Mouse (Mus musculus) cortical plate, adult 2 months (tissue): Measurements from ENCODE around the gene Cmas.

Experiments used
- CTCF ChIP-seq: fragments of 200-500 bp; IDR thresholded peaks from 2 replicates; pipeline ENCODE4 v1.5.1; 2011; ENCODE audit warnings: mild to moderate bottlenecking, control low read depth, low read length; ENCODE audit not compliant: insufficient read depth; ENCODE audit errors: extremely low read depth
- POLR2A ChIP-seq: fragments of 200-500 bp; IDR thresholded peaks from 2 replicates; pipeline ENCODE4 v1.6.1; 2011; ENCODE audit warnings: mild to moderate bottlenecking, low read length, control low read depth; ENCODE audit not compliant: insufficient read depth; ENCODE audit errors: extremely low read depth

GRCm38 (mm10) chr6:142717186-142717585 is 39.3 kb upstream of the Cmas start:
- TF ChIP-seq CTCF (no peak), POLR2A (no peak)
